Mouse (Mus musculus) heart, adult 8-10 months (tissue): Measurements from ENCODE around the gene Mettl26. TPM values are rescaled to one million over a fixed set of nuclear protein-coding genes. Genes with fewer than 3 reads are reported as not detected.

Experiments used
- DNase-seq: peaks from one replicate; pipeline ENCODE4 v3.0.0; 2022; ENCODE audit warnings: low spot score
- total RNA-seq, 4 experiments: library from RNA; stranded (reverse); gene quantifications; 2 replicates each; pipeline ENCODE4 v1.2.4; 2022

The Mettl26 gene
- total RNA-seq, 4 experiments from 2014 or later, result 13.6 to 16.8 (median 14.5) TPM

DNA sequence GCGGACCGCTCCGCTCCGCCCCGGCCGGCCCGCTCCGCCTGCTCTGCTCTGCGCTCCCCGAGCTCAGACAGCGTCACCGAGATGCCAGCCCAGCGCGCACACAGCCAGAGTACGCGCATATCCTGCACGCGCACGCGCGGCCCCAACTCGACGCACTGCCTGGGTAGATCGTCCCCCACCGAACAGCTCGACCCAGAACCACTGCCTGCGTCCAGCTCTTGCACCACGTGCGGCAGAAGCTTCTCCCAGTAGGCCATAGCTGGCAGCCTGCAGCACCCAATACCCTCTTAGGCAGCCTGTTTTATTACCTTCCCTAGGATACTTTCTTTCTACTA lies 37.8 kb upstream of the Mettl26 start, which contains the start of gene Rhbdl1:
TSS of gene Rhbdl1 (minus strand) at position 220 of the 335 bp plus-strand sequence.
- DNase-seq, result no peak

DNA sequence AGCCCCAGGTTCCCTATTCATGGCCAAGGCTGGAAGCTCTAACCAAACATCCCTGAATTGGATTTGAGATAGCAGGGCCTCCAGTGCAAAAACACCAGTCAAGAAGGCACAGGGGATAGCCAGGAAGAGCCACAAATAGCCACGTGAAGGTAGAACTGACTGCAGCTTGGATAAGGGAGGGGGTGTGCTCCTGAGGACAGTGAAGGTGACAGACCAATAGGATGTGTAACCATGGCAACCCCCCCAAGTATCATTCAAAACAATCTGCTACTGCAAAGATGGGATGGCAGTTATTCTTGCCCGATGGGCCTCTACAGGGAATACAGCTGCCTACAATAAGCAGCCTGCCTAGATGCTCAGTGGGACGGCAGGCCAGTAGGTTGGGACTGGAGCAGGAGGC lies 37.3 kb upstream of the Mettl26 start:
- DNase-seq, result no peak

DNA sequence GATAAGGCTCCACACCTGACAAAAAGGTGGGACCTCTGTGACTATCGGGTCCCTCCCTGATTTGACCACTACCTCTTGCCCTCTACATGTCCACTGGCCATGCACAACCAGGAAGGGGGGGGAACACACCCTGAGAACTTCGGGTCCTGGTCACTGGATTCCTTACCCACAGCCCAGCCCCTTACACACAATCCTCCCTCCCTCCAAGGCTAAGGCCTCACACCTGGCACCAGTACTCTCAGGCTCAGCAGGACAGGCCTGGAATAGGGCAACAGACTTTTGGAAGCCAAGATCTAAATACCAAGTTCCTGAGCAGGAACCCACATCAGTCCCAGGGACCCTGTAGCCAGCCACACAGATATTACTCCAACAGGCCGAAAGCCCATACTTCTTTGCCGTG lies 36.0 kb upstream of the Mettl26 start:
- DNase-seq, result no peak

DNA sequence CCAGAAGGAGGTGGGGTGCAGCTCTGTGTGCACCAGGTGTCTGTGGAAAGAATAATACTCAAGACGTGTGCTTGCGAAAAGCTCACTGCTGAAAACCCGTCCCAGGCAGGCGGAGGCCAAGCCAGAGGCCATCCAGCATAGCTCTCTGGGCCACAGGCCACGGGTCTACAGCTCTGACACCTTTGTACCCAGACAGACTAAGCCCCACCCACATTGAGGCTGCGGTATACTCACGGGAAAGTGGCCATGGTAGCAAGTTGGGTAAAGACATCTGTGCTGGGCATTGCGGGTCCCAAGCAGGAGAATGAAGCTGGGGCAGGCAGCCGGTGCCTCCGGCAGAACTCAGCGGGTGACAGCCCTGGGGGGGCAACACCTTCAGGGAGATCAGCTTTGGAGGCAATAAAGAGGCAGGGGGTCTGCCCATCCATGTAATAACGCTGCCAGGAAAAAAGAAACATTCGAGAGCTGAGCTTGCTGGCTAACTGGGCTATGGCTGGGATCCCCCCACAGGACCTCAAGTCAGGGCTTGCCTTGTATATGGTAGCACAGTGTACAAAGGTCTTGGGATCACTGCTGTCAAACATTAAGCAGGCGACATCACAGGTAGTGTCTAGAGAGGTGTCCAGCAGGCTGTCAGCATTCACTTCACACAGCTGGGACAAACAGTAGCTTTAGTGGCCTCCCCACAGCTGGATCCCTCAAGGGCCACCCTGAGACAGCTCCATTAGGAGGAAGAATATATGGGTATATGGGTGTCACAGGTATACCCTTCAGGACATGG lies 35.2 kb upstream of the Mettl26 start:
- DNase-seq, result no peak

DNA sequence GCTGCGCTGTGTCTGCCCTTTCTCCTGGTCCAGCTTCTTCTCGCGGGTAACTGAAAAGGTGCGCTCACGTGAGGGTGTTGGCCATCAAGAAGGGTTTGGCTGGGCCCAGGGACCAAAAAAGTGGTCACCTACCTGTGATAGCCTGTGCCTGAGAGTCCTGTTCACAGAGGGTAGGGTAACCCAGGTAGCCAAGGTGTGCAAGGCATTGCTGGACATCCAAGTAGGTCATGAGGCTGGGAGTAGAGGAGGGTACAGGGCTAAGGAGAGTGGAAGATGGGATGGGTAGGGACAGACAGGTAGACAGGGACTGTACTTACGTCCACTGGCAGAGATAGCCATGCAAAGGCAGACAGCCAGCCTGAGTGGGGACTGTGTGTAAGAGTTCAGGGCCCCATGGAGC lies 34.4 kb upstream of the Mettl26 start:
- no peak for DNase-seq

DNA sequence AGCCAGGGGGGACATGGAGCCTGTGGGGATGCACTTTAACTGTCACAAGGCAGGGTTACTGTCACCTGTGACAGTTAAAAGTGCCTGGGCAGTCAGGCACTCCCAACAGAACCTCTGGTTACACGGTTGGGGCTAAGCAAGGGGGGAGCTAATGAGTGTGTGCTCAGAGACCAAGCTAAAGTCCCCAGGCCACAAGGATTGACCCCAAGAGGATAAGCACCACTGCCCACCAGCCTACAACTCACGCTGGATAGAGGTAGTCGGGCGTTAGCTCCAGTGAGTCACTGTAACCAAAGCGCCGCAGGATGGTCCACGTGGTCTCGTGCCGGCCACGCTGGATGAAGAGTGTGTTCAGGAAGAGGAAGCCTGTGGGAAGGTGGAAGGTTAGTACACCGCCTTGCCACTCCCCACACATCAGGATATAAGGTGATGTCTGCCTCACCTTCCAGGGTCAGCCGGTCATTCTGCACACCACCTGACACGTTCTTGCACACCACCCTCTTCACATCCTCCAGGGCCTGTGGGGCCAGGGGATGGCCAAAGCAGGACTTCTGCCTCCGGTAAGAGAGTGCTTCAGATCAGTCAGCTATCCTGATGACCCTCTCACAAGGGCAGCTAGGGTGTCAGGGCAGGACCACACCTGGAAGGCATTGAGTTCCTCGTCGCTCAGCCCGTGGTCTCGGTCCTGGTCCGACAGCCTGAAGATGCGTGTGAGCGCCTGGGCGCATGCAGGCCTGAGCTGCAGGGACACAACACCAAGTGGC lies 33.6 kb upstream of the Mettl26 start, which contains the start of gene Gm20683:
TSS of gene Gm20683 (minus strand) at position 647 of the 764 bp plus-strand sequence.
- DNase-seq, result no peak

DNA sequence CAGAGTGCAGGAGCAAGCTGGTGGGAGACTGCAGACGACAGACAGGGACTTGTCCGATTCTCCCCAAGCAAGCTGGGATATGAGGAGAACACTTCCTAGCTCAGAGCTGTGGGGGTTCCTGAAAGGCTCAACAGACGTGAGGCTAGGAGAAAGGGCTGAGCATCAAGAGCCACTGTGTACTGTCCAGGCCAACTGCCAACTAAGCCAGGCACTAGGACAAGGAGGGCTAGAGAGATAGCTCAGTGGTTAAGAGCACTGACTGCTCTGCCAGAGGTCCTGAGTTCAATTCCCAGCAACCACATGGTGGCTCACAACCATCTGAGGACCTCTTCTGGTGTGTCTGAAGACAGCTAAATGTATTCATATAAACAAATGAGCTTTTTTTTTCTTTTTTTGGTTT lies 32.4 kb upstream of the Mettl26 start:
- DNase-seq, result no peak

DNA sequence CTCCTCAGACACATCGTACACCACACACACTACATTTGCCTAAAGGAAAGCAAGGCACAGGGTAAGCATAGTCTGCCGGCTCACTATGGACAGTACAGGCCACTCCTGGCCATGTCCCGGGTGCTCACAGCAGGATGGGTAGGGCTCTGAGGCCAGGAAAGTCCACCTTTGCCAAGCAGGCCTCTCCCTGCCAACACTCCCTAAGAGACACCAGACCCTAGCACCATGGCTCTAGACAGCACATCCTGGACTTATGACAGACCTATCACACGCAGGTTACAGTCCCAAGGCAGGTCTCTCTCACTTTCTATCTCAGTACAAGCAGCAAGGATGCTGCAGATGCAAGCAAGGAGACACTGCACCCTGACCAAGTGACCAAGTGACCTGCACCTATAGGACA lies 31.8 kb upstream of the Mettl26 start:
- no peak for DNase-seq

DNA sequence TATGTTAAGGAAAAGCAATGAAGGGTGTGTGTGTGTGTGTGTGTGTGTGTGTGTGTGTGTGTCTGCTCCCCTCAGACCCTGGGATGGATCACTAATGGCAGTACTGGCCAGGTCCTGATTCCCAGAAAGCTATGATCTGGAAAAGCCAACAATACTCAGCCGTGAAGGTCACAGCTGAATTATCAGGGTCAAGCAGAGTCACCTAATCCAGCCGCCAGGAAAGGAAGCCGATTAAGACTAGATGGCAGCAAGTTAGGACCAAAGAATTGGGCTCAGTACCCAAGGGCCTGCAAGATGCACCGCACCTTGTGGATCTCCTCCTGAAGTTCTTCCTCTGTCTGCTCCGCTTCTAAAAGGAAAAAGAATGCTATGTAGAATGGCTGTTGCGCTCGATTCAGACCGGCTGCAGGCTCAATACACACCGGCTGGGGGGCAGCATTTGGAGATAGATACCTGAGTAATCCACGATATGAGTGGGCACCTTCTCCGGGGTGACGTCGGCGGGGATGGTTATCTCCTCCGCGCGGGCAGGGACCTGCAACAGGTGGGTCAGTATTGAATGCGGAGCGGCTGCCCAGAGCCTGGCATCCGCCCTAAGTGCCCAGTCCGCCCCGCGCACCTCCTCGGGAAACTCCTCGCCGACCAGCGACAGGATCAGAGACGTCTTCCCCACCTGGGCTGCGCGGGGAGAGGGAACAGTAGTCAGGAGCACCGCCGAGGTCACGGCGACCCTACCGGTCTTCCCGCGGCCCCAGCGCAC lies 31.1 kb upstream of the Mettl26 start:
- no peak for DNase-seq

DNA sequence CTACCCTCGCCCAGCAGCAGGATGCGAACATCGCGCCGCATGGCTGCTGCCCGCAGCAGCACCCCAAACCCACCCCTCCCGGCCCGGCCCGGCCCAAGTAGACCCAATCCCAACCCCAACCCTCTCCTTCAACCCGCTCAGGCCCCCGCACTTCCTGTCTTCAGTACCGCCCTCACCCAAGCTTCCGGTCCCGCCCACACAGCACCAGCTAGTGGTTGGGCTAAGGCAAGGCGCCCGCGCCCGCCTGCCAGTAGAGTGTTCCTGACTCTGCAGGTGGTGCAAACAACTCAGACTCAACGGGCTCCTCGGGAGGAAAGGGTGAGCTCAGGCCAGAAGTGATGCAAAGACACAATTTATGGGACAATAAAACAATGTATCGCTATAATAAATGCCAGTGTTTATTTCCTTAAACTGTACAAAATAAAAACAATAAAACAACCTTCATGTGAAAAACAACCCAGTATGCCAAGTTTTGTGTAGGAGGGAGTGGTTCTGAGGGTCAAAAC lies 30.4 kb upstream of the Mettl26 start, which contains the start of gene Rhot2:
TSS of gene Rhot2 (minus strand) at position 456 of the 506 bp plus-strand sequence.
- DNase-seq, result peak; percentile 94

DNA sequence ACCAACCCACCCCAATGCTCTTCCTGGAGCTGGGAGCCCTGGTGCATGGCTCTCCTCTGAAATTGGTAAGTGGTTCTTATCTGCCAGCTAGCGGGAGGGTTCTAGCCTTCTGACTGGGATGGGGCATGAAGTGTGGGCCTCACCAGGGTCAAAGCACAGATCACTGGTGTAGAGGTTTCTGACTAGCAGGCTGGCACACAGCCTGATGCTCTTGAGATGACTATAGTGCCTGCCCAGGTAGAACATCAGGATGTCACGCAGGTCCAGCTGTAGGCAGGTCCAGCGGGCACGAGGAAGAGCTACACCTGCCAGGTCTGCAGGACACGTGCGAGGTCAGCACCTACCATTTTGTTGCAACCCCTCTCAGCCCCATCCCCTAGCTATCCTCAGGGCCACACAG lies 14.6 kb upstream of the Mettl26 start:
- no peak for DNase-seq

DNA sequence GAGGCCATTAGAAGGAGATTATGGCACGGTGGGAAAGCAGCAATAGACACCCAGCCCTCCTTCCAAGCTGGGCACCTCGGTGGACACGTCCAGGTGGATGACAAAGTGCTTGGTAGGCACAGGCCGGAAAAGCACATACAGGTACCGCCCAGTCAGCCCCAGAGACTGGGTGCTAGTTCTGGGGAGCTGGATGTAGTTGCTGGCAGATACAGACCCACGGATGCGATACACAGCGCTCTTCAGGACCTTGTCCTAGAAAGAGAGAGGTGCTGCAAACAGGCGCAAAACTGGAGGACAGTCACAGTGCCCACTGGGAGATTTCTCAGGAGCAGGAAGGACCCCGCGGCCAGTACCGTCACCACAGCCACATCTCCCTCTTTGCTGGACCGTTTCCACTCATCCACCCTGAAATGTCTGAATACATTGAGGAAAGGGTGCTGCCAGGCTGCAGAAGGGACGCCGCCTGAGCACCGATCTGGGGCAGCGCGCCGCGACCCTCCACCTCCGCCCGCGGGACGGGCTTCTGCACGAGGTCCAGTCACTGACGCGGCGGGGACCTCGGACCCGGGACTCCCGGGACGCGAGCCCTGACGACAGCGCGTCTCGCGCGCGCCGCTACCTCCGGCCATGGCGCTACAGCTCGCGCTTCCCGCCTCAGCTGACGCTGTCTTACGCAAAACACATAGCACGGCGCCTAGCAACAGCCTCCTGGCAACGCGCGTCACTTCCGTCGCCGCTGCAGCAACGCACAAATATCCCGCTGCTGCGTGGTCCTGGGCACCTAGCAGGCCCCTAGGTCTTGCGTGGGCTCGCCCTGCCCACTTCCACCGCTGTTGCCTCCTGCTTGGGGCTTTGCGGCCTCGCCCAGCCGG lies 13.8 kb upstream of the Mettl26 start, which contains the start of gene Wdr90:
TSS of gene Wdr90 (minus strand) at position 670 of the 872 bp plus-strand sequence.
- DNase-seq, result peak; percentile 90

DNA sequence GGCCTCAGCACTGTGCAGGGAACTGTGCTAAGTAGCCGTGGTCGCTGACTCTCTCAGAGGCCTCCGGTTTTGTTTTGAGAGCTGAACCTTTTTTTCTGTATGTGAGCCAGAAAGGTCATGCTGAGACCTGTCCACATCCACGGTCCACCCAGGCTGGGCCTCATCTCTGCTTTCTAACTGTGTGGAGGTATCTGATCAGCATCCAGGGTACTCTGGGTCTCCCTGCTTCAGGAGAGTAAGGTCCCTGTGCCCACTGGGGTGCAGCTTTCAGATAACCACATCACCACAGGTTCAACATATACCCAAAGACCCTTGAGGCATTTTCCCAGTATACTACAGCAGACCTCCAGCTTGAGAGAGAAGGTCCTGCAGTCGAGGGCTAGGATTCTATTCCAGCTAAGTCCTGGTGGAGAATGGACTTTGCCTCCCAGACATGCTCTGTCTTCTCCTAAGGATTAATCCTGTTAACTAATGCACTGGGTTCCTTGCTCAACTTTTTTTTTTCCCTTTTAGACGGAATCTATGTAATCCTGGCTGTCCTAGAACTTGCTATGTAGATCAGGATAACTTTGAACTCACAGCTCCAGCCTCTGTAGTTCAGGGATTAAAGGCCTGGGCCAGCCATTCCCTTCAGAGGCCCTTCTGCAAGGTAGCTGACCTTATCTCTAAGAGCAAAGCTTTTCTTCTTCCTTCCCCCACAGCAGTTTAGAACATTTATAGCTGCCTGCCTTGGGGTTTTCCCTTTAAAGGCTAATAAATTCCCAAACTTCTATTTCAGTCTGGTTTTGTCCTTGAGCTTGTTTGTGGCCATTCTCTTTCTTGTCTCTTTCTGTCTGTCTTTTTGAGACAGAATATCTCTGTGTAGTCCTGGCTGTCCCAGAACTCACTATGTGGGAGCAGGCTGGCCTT lies 12.9 kb upstream of the Mettl26 start:
- DNase-seq, result no peak

DNA sequence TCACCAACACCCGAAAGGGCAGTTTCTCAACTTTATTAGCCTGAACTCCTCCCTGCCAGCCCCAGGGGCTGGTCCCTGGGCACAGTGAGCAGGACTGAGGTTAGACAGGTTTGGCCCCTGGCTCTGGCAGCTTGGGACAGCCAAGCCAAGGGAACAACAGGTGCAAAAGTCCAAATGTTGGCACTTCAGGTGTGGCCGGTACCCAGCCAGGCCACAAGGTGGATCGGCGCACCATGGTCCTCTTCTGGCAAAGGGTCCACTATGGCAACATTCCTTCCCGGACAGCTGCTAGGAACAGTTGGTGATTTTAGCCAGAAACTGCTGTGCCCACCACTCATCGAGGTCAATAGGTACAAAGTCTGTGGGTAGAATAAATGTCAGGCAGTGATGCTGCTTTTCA lies 11.2 kb upstream of the Mettl26 start:
- no peak for DNase-seq

DNA sequence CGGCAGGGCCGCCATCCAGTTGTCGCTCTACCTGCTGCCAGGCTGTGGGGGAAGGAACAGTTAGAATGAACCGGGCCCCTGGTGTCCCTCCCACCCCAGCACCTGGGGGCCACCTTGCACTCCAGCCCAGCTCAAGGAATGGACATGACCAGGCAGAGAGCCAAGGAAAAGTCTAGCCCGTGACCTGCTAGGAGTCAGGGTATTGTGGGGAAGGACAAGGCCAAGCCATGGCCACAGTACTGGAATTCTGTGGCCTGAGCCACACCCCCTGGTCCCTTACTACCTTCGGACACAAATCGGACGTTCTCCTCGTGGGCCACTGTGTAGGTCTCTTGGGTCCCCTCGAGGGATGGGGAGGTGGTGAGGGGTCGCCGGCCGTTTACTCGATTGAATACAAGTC lies 10.6 kb upstream of the Mettl26 start:
- no peak for DNase-seq

DNA sequence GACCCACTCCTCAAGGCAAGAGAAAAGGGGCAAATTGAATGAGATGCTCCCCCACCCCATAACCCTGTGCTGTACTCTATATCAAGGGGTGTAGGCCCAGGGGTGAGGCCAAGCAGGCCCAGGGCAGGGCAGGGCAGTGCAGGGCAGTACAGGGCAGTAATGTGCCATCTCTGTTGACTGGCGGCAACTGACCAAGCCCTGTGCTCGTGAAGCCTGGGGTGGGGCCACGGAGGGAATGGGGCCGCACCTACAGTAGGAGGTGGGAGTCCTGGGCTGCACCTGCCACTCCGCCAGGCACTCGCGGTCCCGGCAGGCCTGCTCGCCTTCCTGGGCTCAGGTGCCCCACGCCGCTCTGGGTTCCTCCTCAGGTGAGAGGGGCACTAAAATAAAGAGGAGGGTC lies 9.6 kb upstream of the Mettl26 start:
- no peak for DNase-seq

DNA sequence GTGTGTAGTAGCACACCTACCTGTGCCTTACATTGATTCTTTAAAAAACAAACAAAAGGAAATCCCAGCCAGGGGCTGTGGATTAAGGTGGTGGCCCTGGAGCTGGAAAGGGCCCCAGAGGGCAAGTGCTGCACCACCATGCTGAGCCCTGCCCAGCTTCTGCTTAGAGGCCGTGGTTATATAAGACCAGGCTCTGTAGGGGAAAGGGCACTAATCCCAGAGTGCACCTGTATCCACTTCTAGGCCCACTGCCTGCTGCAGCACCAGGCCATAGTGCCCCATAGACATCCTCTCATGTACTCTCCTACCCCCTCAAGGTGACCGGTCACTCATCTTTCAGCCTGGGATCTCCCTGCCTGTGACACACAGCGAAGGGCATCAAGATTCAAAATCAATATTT lies 8.7 kb upstream of the Mettl26 start:
- DNase-seq, result no peak

DNA sequence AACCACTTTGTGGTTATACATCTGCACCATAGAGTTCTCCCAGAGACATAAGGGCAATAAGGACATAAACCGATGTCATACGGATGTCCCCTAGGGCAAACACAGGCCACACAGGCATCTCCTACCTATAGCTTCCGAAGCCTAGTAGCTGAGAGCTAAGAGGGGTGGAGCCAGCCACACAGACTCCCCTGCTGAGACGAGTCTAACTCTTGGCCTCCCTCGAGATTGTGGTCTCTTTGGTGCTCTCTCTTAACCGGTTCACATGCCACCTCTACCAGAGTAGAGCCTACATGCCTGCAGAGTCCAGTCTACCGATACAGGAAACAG lies 7.4 kb upstream of the Mettl26 start:
- no peak for DNase-seq

DNA sequence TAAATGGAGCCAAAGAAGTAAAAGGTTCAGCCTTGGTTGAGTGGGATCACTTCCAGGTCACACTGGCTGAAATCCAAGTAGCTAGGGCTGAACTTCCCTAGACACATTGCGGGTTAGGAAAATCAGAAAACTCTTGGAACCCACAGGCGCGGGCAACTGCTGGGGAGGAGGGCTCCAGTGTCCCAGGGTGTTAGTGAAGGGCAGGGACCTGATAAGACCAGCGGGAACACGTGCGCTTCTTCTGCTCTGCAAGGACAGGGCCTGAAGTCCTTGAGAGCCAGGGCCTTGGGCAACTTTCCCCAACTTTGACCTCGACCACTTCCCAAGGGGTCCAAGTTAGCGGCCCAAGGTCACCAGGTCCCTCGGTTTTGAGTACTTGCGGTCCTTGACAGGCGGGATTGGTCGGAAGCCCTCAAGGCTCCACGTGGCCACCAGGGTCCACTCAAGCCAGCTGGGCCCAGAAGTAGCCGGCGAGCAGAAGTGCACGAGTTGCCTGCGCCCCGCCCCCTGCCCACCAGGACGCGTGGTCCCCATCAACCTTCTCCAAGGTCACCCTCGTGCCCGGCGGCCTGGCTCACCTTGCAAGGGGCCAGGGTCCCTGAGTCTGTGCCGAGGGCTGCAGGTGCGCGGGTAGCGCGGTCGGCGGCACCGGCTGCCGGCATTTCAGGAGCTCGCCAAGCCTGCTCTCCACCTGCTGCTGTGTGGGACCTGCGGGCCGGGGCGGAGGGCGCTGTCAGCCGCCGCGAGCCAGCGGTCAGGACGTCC lies 6.9 kb upstream of the Mettl26 start:
- DNase-seq, result peak; percentile 59
